Mouse (Mus musculus) heart, embryonic 13.5 days (tissue): ENCODE measurements at regions not wholly inside any gene's neighbourhood (a gene's known extent, or its start where the extent isn't known, plus 50 kb on each side); places are given as distances from the start of the nearest gene placed in this dataset.

Experiments
- ATAC-seq: fragments of 200-750 bp; cut with Nextera tagmentation; 2 replicates; pipeline ENCODE4 v1.8.0; 2017; ENCODE audit warnings: moderate TSS enrichment; ENCODE audit not compliant: insufficient number of reproducible peaks, low FRiP score, low TSS enrichment; ENCODE audit errors: extremely low read depth
- H3K27ac ChIP-seq: fragments of 300-500 bp; sonication (generic); replicated peaks from 2 replicates; pipeline ENCODE4 v1.5.1; 2015; ENCODE audit warnings: moderate library complexity, mild to moderate bottlenecking, inconsistent platforms
- H3K27me3 ChIP-seq: fragments of 300-500 bp; sonication (generic); replicated peaks from 2 replicates; pipeline ENCODE4 v1.6.1; 2015; ENCODE audit warnings: mild to moderate bottlenecking, inconsistent platforms
- H3K36me3 ChIP-seq: fragments of 300-500 bp; sonication (generic); 2 replicates; pipeline ENCODE4 v1.6.1; 2015; ENCODE audit warnings: mild to moderate bottlenecking, inconsistent platforms
- H3K4me1 ChIP-seq: fragments of 300-500 bp; sonication (generic); 2 replicates; pipeline ENCODE4 v1.6.1; 2015; ENCODE audit warnings: inconsistent platforms
- H3K4me2 ChIP-seq: fragments of 300-500 bp; sonication (generic); 2 replicates; pipeline ENCODE4 v1.6.1; 2015; ENCODE audit warnings: inconsistent platforms, mild to moderate bottlenecking, moderate library complexity
- H3K4me3 ChIP-seq: fragments of 300-500 bp; sonication (generic); 2 replicates; pipeline ENCODE4 v1.5.1; 2015; ENCODE audit warnings: moderate library complexity, mild to moderate bottlenecking, inconsistent platforms
- H3K9ac ChIP-seq: fragments of 300-500 bp; sonication (generic); 2 replicates; pipeline ENCODE4 v1.6.1; 2015; ENCODE audit warnings: inconsistent platforms, mild to moderate bottlenecking, moderate library complexity
- H3K9me3 ChIP-seq: fragments of 300-500 bp; sonication (generic); 2 replicates; pipeline ENCODE4 v1.6.1; 2016; ENCODE audit warnings: inconsistent platforms
- WGBS: fragments of 180-500 bp; shearing (Covaris S2); methylation state at CpG from one replicate; pipeline ENCODE4 v1.1.7; 2015; ENCODE audit warnings: mixed read lengths; 5-methylcytosine and 5-hydroxymethylcytosine counted together

DNA sequence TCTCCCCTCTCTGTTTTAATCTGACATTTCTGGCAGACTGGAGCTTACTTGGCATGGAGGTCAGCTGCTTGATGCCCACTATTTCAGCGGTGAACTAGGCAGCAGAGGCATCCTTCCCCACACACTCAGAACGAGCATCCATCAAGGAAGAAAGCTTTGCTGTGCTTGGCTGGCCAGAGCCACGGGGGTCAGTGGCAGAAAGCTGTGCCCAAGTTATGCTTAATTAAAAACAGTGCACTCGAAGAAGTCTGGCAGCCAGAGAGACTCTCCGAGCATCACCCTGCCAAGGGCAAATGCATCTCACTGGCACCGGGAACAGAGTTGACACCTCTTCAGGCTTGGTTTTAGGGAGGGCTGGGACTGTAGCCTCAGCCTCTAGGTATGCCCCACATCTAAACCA is 168.3 kb downstream of the Gm45692 start:
- Histone ChIP-seq H3K9me3 (no peaks in the 10 kb centered on the region), H3K27ac (no peak overlapping the region), H3K36me3 (no peaks in the 10 kb centered on the region), H3K4me3 (no peak overlapping the region), H3K4me2 (no peak overlapping the region), H3K9ac (no peak overlapping the region), H3K27me3 (no peaks in the 10 kb centered on the region), H3K4me1 (no peaks in the 10 kb centered on the region)
- 62% methylated on average over 6 of the region's 6 CpGs for whole genome bisulfite sequencing
- no peak for ATAC-seq

DNA sequence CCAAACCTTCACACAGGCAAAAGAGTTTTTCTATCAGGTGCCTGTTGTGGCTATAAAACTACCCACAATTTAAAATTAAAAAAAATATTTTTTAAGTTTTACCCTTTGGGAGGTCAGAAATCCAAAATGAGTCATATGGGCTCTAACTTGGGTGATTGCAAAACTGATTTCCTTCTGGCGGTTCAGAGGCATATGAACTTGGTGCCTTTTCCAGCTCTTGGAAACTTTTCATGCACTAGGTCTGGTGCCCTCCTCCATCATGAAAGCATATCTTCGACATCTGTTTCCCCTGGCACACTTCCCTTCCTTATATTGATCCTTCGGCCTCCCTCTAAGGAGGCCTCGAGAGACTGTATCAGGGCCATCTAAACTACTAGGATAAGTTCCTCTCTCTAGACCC is 168.8 kb downstream of the Gm45692 start:
- Histone ChIP-seq H3K9me3 (no peaks in the 10 kb centered on the region), H3K36me3 (no peaks in the 10 kb centered on the region), H3K9ac (no peak overlapping the region), H3K27ac (no peak overlapping the region), H3K4me2 (no peak overlapping the region), H3K27me3 (no peaks in the 10 kb centered on the region), H3K4me3 (no peak overlapping the region), H3K4me1 (no peaks in the 10 kb centered on the region)
- 72% methylated on average over 4 of the region's 4 CpGs for WGBS
- ATAC-seq, result no peak

DNA sequence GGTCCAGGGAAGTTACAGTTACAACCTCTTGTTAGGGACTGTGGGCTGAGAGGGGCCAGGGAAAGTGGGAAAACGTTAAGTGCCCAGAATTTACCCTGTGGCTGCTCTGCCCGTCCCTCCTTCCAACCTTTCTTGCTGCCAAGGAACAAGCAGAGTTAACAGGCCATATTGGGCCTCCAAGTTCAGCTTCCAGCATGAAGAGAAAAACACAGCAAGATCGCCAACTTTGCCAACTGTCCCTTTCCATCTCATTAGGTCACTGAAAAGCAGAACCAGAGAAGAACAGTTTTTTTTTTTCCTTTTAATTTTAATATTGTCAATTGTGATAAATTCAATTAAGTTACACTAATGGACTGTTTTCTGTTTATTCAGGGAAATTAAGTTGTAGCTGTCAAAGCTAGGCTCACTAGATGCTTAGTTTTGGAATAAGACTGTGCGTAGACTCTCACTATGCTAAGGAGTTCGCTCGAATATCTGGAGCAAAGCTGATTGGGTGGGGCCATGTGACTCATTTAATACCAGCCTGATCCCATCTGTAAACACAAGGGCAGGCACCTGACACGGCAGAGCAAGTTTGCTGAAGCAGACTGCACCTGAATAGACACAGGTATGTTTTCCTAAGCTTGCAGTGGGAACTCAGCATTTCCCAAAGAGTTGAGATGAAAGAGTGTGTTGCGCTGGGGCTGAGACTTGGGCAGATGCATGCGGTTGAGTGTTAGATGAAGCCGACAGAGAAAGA is 178.9 kb downstream of the Gm45692 start:
- no peak overlapping the region for H3K27ac ChIP-seq
- no peaks in the 10 kb centered on the region for H3K4me1 ChIP-seq
- H3K4me2 ChIP-seq, result no peak overlapping the region
- no peaks in the 10 kb centered on the region for H3K9me3 ChIP-seq
- ATAC-seq, result no peak
- WGBS, result 83% methylated on average over 10 of the region's 10 CpGs
- H3K36me3 ChIP-seq, result no peaks in the 10 kb centered on the region
- H3K4me3 ChIP-seq, result no peak overlapping the region
- no peak overlapping the region for H3K9ac ChIP-seq
- peaks cover 6% of the 10 kb centered on the region for H3K27me3 ChIP-seq

DNA sequence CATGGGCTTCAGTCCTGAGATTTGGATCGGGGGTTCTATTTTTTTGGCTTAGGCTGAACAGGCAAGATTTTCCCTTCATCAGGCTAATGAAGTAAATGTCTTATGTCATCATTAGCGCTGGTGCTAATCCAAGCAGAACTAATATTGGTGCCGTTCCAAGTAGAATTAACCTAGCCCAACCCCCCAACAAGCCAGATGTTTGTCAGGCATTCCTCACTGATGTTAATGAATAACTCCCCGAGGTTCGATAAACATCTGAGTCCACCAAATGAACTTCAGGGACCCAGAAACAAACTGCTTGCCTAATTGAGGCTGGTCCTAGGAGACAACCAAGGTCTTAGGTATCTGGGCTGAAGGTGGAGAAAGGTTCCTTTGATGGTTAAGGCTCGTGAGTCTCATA is 180.9 kb downstream of the Gm45692 start:
- 55% methylated on average over 6 of the region's 6 CpGs for WGBS
- no peak overlapping the region for H3K27ac ChIP-seq
- no peaks in the 10 kb centered on the region for H3K36me3 ChIP-seq
- no peak overlapping the region for H3K4me2 ChIP-seq
- no peak for ATAC-seq
- H3K27me3 ChIP-seq, result peaks cover 6% of the 10 kb centered on the region
- H3K9ac ChIP-seq, result no peak overlapping the region
- H3K4me3 ChIP-seq, result no peak overlapping the region
- H3K4me1 ChIP-seq, result no peaks in the 10 kb centered on the region
- no peaks in the 10 kb centered on the region for H3K9me3 ChIP-seq

DNA sequence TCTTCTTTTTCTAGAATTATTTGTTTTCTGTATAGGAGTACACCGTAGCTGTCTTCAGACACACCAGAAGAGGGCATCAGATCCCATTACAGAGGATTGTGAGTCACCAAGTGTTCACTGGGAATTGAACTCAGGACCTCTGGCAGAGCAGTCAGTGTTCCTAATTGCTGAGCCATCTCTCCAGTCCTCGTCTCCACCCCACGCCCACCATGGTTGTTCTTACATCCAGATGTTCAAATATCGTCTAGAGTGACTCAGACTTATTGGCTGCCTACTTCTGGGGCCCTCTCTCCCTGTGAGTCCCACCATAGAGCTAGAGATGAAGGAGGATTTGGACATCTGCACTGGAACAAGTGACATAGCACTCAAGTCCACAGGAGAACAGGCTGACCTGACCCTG is 182.6 kb downstream of the Gm45692 start:
- no peaks in the 10 kb centered on the region for H3K9me3 ChIP-seq
- no peak overlapping the region for H3K4me2 ChIP-seq
- H3K4me3 ChIP-seq, result no peak overlapping the region
- no peaks in the 10 kb centered on the region for H3K4me1 ChIP-seq
- peaks cover 6% of the 10 kb centered on the region for H3K27me3 ChIP-seq
- no peak overlapping the region for H3K27ac ChIP-seq
- no peak overlapping the region for H3K9ac ChIP-seq
- ATAC-seq, result no peak
- H3K36me3 ChIP-seq, result no peaks in the 10 kb centered on the region
- 81% methylated on average over 4 of the region's 4 CpGs for WGBS

DNA sequence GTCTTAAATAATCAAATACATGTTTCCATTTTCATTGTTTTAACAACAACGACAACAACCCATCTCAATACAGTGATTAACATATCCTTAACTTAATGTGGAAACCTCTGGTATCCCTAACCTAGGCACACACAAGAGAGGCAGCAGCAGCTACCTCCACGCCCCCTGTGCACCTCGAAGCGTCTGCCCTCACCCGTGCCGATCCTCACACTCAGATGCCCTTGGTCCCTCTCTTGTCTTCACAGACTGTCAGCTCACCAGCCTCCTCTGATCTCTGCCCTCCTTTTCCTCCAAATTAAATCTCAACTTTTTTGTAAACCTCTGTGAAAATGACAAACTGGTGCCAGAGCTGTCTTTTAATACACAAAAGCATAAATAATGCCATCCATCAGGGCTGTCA is 185.2 kb downstream of the Gm45692 start:
- Histone ChIP-seq H3K4me1 (no peaks in the 10 kb centered on the region), H3K27ac (no peak overlapping the region), H3K36me3 (no peaks in the 10 kb centered on the region), H3K4me3 (no peak overlapping the region), H3K9ac (no peak overlapping the region), H3K4me2 (no peak overlapping the region), H3K9me3 (no peaks in the 10 kb centered on the region), H3K27me3 (peaks cover 6% of the 10 kb centered on the region)
- ATAC-seq, result no peak
- 72% methylated on average over 6 of the region's 6 CpGs for WGBS

DNA sequence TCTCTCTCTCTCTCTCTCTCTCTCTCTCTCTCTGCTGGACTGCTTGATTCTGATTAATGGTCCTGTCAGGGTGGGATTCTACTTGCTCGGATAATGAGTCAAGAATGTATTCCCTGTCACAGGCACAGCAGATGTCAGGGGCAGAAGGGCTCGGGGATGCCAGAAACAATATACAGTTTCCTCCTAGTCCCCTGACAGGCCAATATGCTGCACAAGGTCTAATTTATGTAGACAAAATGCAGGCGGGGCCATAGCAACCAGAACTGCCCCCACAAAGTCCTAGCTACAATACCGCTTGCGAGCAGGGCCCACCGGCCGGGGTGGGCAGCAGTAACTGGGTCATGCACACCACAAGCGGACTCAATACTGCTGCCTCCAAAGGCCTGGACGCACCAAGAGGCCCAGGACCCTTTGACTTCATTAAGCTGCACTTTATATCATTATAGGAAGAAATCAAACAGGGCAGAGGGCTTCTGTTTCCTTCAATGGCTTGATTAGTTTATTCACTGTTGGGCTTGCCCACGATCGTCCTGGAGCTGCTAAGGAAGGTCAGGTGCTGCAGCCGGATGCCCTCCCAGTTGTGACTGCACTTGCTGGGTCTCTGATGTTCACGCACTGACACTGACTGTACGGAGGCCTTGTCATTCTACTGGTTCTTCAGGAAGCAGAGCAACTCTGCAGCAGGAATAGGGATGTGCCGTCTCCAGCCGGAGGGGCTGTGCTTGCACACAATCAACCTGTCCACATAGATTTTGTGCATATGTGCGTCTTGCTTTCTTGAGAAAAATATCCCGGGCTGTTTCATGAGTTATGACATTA is 185.9 kb downstream of the Gm45692 start:
- no peak for ATAC-seq
- H3K4me3 ChIP-seq, result no peak overlapping the region
- peaks cover 5% of the 10 kb centered on the region for H3K27me3 ChIP-seq
- H3K9ac ChIP-seq, result no peak overlapping the region
- no peaks in the 10 kb centered on the region for H3K4me1 ChIP-seq
- no peak overlapping the region for H3K27ac ChIP-seq
- H3K36me3 ChIP-seq, result no peaks in the 10 kb centered on the region
- 71% methylated on average over 18 of the region's 18 CpGs for WGBS
- no peak overlapping the region for H3K4me2 ChIP-seq
- H3K9me3 ChIP-seq, result no peaks in the 10 kb centered on the region

DNA sequence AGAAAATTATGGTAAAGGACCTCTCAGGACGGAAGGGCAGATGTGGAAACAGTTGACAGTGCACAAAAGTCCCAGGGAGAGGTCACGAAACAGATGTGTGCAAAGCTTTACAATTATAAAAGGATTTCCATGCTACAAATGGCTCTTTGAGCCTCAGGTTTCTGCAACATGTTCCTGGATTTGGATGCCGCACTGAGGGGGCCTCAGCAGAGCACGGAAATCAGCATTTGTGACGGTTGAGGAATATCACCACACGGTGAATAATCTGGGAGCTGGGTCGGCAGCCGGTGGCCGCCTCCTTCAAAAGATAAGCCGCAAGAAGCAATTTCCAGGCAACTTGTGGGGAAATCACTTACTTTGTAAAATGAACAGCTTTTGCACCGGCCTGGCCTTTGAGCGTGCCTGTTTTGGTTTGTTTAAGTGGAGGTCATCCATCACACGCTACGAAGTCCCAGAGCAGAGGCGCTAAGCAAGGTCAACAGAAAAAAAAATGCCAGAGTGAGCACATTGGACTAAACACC is 188.8 kb downstream of the Gm45692 start:
- H3K4me2 ChIP-seq, result no peak overlapping the region
- H3K27me3 ChIP-seq, result no peaks in the 10 kb centered on the region; the same call in 1 of the 2 replicates
- 46% methylated on average over 15 of the region's 15 CpGs for WGBS
- H3K9ac ChIP-seq, result no peak overlapping the region
- H3K27ac ChIP-seq, result no peak overlapping the region
- H3K36me3 ChIP-seq, result no peaks in the 10 kb centered on the region
- ATAC-seq, result no peak
- H3K4me1 ChIP-seq, result no peaks in the 10 kb centered on the region
- H3K4me3 ChIP-seq, result no peak overlapping the region
- no peaks in the 10 kb centered on the region for H3K9me3 ChIP-seq

DNA sequence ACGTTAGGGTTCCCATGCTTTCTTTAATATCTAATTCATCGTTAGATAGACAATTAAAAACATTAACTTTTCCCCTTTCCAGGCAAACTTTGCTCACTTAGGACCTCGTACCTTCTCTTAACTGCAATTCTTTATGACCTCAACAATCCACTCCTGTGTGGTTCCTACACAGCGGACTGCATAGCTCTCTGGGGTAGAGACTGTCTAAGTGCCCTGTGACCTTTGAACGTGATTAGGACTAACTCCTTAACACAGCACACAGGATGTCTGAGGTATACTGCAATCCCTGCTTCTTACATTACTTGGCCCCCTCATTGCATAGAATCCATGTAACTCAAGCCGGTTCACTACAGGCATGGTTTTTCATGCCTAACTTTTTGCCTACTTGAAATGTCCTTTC is 190.4 kb downstream of the Gm45692 start:
- no peak overlapping the region for H3K4me2 ChIP-seq
- no peaks in the 10 kb centered on the region for H3K9me3 ChIP-seq
- WGBS, result 68% methylated on average over 6 of the region's 6 CpGs
- H3K27ac ChIP-seq, result no peak overlapping the region
- H3K27me3 ChIP-seq, result no peaks in the 10 kb centered on the region; the same call in 1 of the 2 replicates
- H3K36me3 ChIP-seq, result no peaks in the 10 kb centered on the region
- no peak overlapping the region for H3K4me3 ChIP-seq
- no peak overlapping the region for H3K9ac ChIP-seq
- H3K4me1 ChIP-seq, result no peaks in the 10 kb centered on the region
- no peak for ATAC-seq

DNA sequence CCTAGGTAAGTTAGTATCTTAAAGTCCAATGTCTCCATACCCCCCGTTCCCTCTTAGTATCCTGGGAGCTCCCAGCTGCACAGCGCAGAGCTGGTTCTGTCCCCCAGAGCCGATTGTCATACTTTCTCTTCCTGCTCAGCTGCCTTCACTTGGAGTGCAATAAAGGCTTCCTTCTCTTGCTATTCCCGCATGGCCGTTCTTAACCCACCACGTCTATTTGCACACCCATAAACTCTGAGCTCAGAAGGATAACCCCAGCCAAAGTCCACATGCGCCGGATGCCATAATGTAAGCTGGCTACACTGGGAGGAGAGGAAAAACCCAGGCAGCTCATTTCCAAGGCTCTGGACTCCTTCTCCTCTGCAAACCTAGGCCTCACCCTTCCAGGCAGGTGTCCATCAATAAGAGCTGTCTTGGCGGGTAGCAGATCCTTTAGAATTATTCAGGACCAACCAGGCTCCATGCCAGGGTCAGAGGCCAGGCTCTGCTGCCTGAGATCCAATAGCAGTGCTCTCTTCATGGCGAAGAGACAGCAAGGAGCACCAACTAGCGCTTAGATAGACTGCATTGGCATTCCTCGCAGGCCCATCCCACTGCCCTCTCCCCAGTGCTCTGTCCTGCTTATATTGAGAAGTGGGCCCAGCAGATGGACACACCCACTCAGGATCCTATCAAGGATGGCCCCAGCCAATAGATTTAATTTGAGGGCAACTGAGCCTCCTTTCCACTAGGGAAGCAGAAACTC is 204.4 kb downstream of the Gm45692 start:
- Histone ChIP-seq H3K36me3 (no peaks in the 10 kb centered on the region), H3K4me1 (no peaks in the 10 kb centered on the region), H3K4me2 (no peak overlapping the region), H3K4me3 (no peak overlapping the region), H3K27me3 (no peaks in the 10 kb centered on the region; the same call in 1 of the 2 replicates), H3K9ac (no peak overlapping the region), H3K27ac (no peak overlapping the region), H3K9me3 (no peaks in the 10 kb centered on the region)
- no peak for ATAC-seq
- 88% methylated on average over 12 of the region's 12 CpGs for WGBS

DNA sequence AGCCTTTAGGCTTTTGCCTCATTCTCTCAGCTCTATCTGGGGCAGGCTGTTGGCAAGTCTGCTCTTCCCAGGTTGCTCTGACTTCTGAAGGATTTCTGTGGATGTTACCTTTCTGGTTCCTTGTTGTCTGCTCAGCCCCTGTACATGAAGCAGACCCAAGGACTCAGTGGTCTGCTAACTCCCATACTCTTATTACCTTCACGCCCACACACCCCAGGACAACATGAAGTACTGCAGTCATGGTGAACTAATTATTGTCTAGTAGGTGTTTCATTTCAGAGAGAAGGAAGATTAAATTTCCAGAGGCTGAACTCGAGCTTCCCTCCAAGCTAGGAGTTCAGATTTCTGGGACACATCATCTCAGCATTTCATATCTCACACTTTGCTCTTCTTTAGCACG is 205.3 kb downstream of the Gm45692 start:
- no peak overlapping the region for H3K27ac ChIP-seq
- ATAC-seq, result no peak
- H3K9ac ChIP-seq, result no peak overlapping the region
- H3K4me3 ChIP-seq, result no peak overlapping the region
- 66% methylated on average over 3 of the region's 3 CpGs for WGBS
- no peaks in the 10 kb centered on the region for H3K9me3 ChIP-seq
- H3K4me2 ChIP-seq, result no peak overlapping the region
- no peaks in the 10 kb centered on the region for H3K4me1 ChIP-seq
- no peaks in the 10 kb centered on the region for H3K36me3 ChIP-seq
- no peaks in the 10 kb centered on the region; the same call in 1 of the 2 replicates for H3K27me3 ChIP-seq
